Mouse (Mus musculus) cerebellum, adult (tissue): Measurements from ENCODE around the gene Wnt2b.
A peak's percentile ranks its signal among the peaks of the same experiment; 100 is the strongest.

ENCODE experiments used
- ATAC-seq: cut with Nextera tagmentation; 2 replicates; pipeline ENCODE4 v1.9.2; 2017; ENCODE audit warnings: mild to moderate bottlenecking, moderate library complexity, mixed read lengths; ENCODE audit not compliant: insufficient number of reproducible peaks, low FRiP score, low TSS enrichment

Wnt2b gene

GRCm38 (mm10) chr3:104961066-104962059 lies at the start of gene Wnt2b:
Gene Wnt2b (minus strand): TSS chr3:104961921.
- ATAC-seq = no peak

GRCm38 (mm10) chr3:105010681-105011339 lies 49.1 kb upstream of the Wnt2b start:
- ATAC-seq = no peak

DNA sequence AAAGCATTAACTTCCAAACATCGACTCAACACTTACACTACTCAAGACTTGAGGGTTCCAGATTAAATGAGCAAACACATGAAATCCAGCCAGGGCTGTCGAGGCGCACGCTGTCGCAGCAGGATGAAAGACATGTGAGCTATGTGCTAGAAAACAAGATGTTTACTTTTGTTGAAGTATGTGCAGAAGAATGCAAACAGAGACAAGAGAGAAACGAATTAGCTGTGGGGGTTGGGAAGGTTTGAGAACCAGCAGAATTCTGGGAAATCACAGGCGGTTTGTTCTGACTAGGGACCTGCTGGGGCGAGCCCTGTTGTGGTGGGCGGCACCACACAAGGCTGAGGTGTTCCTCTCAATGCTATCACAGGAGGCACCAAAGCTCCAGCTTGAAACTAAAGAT lies 46.3 kb upstream of the Wnt2b start:
- ATAC-seq = no peak

DNA sequence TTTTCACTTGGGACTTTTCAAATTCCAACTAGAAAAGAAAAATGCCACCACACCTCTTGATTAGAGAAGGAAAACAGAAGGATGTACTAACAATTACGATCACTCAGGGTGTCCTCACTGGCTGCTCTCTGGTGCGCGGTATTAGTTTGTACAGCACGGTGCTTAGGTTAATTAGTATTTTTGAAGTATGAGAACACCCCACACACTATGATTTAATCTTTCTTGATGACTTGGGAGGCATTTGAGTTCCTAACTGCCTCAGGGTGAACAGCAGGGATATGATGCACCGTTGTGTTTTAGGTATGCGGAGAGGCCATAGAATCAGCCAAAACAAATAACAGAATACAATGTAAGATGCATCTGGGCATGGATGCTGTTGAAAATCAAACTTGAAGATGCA lies 44.4 kb upstream of the Wnt2b start:
- no peak for ATAC-seq

GRCm38 (mm10) chr3:105005561-105006065 lies 43.9 kb upstream of the Wnt2b start:
- no peak for ATAC-seq

GRCm38 (mm10) chr3:105005011-105005410 lies 43.3 kb upstream of the Wnt2b start:
- no peak for ATAC-seq

DNA sequence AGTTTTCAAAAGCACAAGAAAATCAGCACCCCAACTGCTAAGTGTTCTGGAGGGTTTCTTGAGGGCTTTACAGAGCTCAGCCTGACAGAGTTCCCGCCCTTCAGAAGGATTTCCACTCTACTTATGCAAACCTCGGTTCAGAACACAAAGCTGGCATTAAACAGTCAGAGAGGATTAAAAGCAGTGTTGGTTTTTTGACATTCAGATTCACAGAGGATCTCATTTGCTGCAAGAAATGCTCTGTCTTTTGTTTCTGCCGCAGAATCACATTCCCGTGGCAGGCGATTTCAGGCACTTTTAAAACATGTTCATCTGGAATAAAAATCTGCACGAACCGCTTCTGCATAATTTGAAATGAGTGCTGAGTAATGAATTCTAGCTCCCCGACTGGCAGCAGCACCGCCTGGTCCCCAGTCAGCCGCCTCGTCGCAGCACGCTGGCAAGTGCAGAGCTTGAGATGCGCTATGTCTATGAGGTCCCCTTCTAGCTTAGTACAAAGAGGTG lies 42.3 kb upstream of the Wnt2b start:
- no peak for ATAC-seq

GRCm38 (mm10) chr3:105001374-105001773 lies 39.7 kb upstream of the Wnt2b start:
- ATAC-seq = no peak

GRCm38 (mm10) chr3:105000561-105000960 lies 38.8 kb upstream of the Wnt2b start:
- no peak for ATAC-seq

- no peak for ATAC-seq
Observed at GRCm38 (mm10) chr3:104997563-104997962, 35.8 kb upstream of the Wnt2b start.

DNA sequence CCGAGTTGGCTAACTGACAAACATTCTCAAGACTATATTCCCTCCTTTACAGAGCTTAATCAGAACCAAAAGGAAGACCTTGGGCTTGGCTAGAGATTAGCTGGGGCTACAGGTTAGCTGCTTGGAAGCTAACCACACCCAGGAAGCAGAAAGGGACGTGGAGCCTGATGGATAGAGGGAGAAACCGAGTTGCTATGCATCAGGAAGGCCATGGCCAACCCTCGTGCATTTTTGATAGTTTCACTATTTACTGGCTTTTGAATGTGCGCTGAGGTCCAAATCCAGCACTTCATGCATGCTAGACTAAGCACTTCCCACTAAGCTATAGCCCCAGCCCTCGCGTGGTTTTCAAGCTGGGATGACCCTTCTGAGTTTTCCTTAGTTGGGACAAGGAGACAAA lies 34.0 kb upstream of the Wnt2b start:
- ATAC-seq = no peak

GRCm38 (mm10) chr3:104994415-104994841 lies 32.7 kb upstream of the Wnt2b start:
- no peak for ATAC-seq

- no peak for ATAC-seq
Observed at GRCm38 (mm10) chr3:104993800-104994199, 32.1 kb upstream of the Wnt2b start.

DNA sequence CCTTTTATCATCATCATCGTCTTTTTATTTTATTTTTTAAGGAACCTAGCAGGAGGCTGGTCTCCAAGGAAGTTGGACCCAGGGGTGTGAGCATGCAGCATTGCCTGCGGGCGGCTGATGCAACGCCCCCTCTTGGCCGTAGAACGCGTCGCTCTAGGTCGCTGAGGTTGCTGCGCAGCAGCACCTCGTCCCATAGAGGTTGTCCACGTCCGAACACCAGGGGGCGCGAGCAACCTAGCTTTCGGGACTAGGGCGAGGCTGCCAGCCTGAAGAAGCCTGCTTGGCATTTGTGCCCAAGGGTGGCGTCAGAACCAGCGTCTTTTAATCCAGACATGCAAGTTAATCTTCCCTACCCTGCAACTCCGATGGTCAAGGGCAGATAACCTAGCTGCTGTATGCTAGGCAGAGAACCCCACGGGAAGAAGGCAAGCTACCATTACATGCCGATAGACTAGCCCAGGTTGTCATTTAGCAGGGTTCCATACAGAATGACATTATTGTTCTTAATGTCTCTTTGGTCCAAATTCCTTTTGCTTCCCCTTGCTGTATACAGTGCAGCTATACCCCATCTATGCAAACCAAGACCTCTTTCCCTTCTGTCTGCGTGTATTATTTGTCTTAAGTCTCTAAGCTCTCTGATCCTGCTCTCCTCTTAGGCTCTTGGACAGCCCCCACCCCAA lies 31.1 kb upstream of the Wnt2b start:
- ATAC-seq = peak; percentile 93

GRCm38 (mm10) chr3:104991703-104992102 lies 30.0 kb upstream of the Wnt2b start:
- no peak for ATAC-seq

- ATAC-seq = no peak
Observed at GRCm38 (mm10) chr3:104987884-104988283, 26.2 kb upstream of the Wnt2b start.

GRCm38 (mm10) chr3:104979735-104980134 lies 18.0 kb upstream of the Wnt2b start:
- ATAC-seq = no peak

- ATAC-seq = peak; percentile 51; the same call in 1 of the 2 replicates
Observed at GRCm38 (mm10) chr3:104967548-104968300, 6.0 kb upstream of the Wnt2b start.

DNA sequence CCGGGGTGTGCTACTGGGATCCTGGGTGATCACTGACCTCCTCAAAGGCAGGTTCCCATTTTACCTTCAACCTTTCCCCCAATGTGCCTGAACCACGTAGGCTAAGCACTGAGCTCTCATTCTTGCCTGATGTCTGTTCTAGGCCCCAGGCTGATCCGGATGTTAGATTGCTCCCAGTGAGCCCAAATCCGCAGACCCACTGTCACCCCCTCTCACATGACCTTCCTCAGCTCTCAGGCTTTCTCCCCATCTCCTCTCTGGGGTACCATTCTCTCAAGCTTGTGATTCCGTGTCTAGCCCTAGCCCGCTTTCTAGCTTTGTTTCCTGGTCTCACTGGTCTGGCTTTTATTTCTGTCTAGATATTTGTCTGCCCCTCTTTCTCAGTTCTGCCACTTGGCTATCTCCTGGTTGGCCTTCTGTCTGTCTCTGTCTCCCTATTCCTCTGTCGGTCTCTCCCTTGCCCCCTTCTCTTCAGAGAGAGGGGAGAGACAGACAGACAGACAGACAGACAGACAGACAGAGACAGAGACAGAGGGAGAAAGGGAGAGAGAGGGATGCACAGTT lies 4.4 kb upstream of the Wnt2b start:
- no peak for ATAC-seq
